Mouse (Mus musculus) midbrain, postnatal 0 days (tissue): ENCODE measurements around the gene Cntn2. TPM values are rescaled to one million over a fixed set of nuclear protein-coding genes. Genes with fewer than 3 reads are reported as not detected.

Experiments
- ATAC-seq: fragments of 200-750 bp; cut with Nextera tagmentation; 2 replicates; pipeline ENCODE4 v1.8.0; 2017; ENCODE audit warnings: moderate number of reproducible peaks, mild to moderate bottlenecking, moderate TSS enrichment, moderate library complexity; ENCODE audit not compliant: low FRiP score
- DNase-seq: peaks from one replicate; pipeline ENCODE4 v3.0.0-alpha.2; 2015; ENCODE audit warnings: low spot score
- H3K27ac ChIP-seq: fragments of 300-500 bp; sonication (generic); 2 replicates; pipeline ENCODE4 v1.5.1; 2014; ENCODE audit warnings: low read depth, mild to moderate bottlenecking, low read length, mixed read lengths
- H3K27me3 ChIP-seq: fragments of 300-500 bp; sonication (generic); 2 replicates; pipeline ENCODE4 v1.6.1; 2014; ENCODE audit warnings: low read length, control low read depth, mixed read lengths; ENCODE audit not compliant: insufficient read depth
- H3K36me3 ChIP-seq: fragments of 300-500 bp; sonication (generic); 2 replicates; pipeline ENCODE4 v1.6.1; 2014; ENCODE audit warnings: low read length, control low read depth, mixed read lengths; ENCODE audit not compliant: insufficient read depth
- H3K4me1 ChIP-seq: fragments of 300-500 bp; sonication (generic); 2 replicates; pipeline ENCODE4 v1.6.1; 2014; ENCODE audit warnings: mild to moderate bottlenecking, control low read depth, antibody characterized with exemption, low read length, mixed read lengths; ENCODE audit not compliant: insufficient read depth
- H3K4me2 ChIP-seq: fragments of 300-500 bp; sonication (generic); 2 replicates; pipeline ENCODE4 v1.6.1; 2014; ENCODE audit warnings: low read depth, mild to moderate bottlenecking, low read length, mixed read lengths; ENCODE audit not compliant: poor library complexity, severe bottlenecking
- H3K4me3 ChIP-seq: fragments of 300-500 bp; sonication (generic); 2 replicates; pipeline ENCODE4 v1.5.1; 2014; ENCODE audit warnings: low read depth, mild to moderate bottlenecking, low read length, moderate library complexity
- H3K9ac ChIP-seq: fragments of 300-500 bp; sonication (generic); replicated peaks from 2 replicates; pipeline ENCODE4 v1.6.1; 2014; ENCODE audit warnings: mild to moderate bottlenecking, low read length, moderate library complexity, mixed read lengths; ENCODE audit not compliant: poor library complexity, severe bottlenecking
- H3K9me3 ChIP-seq: fragments of 300-500 bp; sonication (generic); 2 replicates; pipeline ENCODE4 v1.6.1; 2016; ENCODE audit warnings: low read length, control low read depth
- CTCF ChIP-seq: IDR thresholded peaks from 2 replicates; pipeline ENCODE4 v1.5.1; 2016; ENCODE audit warnings: antibody characterized with exemption, mild to moderate bottlenecking
- WGBS: fragments of 180-500 bp; shearing (Covaris S2); extraction: QIAGEN DNeasy Blood & Tissue Kit; methylation state at CpG from one replicate; pipeline ENCODE4 v1.1.7; 2014; 5-methylcytosine and 5-hydroxymethylcytosine counted together
- polyA plus RNA-seq: library from polyadenylated mRNA; unstranded; fragments of >200 nt; fragmentation: Nextera tagmentation; extraction: Ambion mirVana; gene quantifications from 2 replicates; pipeline ENCODE4 v1.2.1, GENCODE M21; 2015
- total RNA-seq: library from RNA; depleted of rRNA; stranded (reverse); fragments of >200 nt; gene quantifications from 2 replicates; pipeline ENCODE4 v1.2.3, GENCODE M21; 2014

Cntn2 gene
- total and polyA plus RNA-seq, 2 experiments from 2014 or later: 15.6 to 69.2 TPM

- WGBS: 10% methylated on average over 14 of the region's 14 CpGs
- no peak overlapping the region for H3K4me3 ChIP-seq
- H3K27me3 ChIP-seq: no peaks in the 10 kb centered on the region
- no peak overlapping the region for H3K9ac ChIP-seq
- H3K27ac ChIP-seq: peak overlapping the region; percentile 74
- DNase-seq (peak; percentile 38), ATAC-seq (peak; percentile 50; the same call in 1 of the 2 replicates)
- no peak for TF ChIP-seq CTCF
- H3K4me1 ChIP-seq: peaks cover 2% of the 10 kb centered on the region
- H3K9me3 ChIP-seq: no peaks in the 10 kb centered on the region
- H3K36me3 ChIP-seq: peaks cover 8% of the 10 kb centered on the region
- no peak overlapping the region for H3K4me2 ChIP-seq
These were observed 39.1 kb upstream of the Cntn2 start for GRCm38 (mm10) chr1:132581845-132582839.

- no peak overlapping the region for H3K4me3 ChIP-seq
These were observed 37.0 kb upstream of the Cntn2 start for GRCm38 (mm10) chr1:132580063-132580462.

GRCm38 (mm10) chr1:132576845-132577244, 33.8 kb upstream of the Cntn2 start:
- Histone ChIP-seq H3K9me3 (no peaks in the 10 kb centered on the region), H3K4me3 (no peak overlapping the region), H3K27me3 (no peaks in the 10 kb centered on the region), H3K9ac (no peak overlapping the region), H3K4me2 (no peak overlapping the region), H3K4me1 (no peaks in the 10 kb centered on the region), H3K36me3 (peaks cover 35% of the 10 kb centered on the region), H3K27ac (no peak overlapping the region)
- no peak for DNase-seq
- 97% methylated on average over 8 of the region's 8 CpGs for WGBS
- no peak for ATAC-seq
- no peak for TF ChIP-seq CTCF

More at GRCm38 (mm10) chr1:132580063-132580462, 37.0 kb upstream of the Cntn2 start:
- H3K27ac ChIP-seq: no peak overlapping the region
- TF ChIP-seq CTCF: no peak
- DNase-seq (no peak), ATAC-seq (no peak)
- no peak overlapping the region for H3K9ac ChIP-seq
- H3K27me3 ChIP-seq: no peaks in the 10 kb centered on the region
- H3K36me3 ChIP-seq: peaks cover 19% of the 10 kb centered on the region
- 87% methylated on average over 7 of the region's 7 CpGs for WGBS
- H3K9me3 ChIP-seq: no peaks in the 10 kb centered on the region
- H3K4me1 ChIP-seq: no peaks in the 10 kb centered on the region; the same call in none of the 2 replicates
- H3K4me2 ChIP-seq: no peak overlapping the region

GRCm38 (mm10) chr1:132572851-132573250, 29.8 kb upstream of the Cntn2 start:
- H3K9me3 ChIP-seq: no peaks in the 10 kb centered on the region
- H3K36me3 ChIP-seq: peaks cover 43% of the 10 kb centered on the region
- ATAC-seq (no peak), DNase-seq (no peak)
- no peak overlapping the region for H3K9ac ChIP-seq
- no peak overlapping the region for H3K27ac ChIP-seq
- no peak overlapping the region for H3K4me3 ChIP-seq
- 95% methylated on average over 7 of the region's 7 CpGs for whole genome bisulfite sequencing
- no peaks in the 10 kb centered on the region for H3K27me3 ChIP-seq
- H3K4me2 ChIP-seq: no peak overlapping the region
- H3K4me1 ChIP-seq: no peaks in the 10 kb centered on the region
- TF ChIP-seq CTCF: no peak

GRCm38 (mm10) chr1:132571613-132572012, 28.6 kb upstream of the Cntn2 start:
- no peak overlapping the region for H3K9ac ChIP-seq
- no peak overlapping the region for H3K4me2 ChIP-seq
- TF ChIP-seq CTCF: no peak
- no peaks in the 10 kb centered on the region for H3K27me3 ChIP-seq
- DNase-seq: no peak
- H3K36me3 ChIP-seq: peaks cover 35% of the 10 kb centered on the region
- H3K4me1 ChIP-seq: no peaks in the 10 kb centered on the region
- no peak for ATAC-seq
- WGBS: 80% methylated on average over 1 of the region's 1 CpGs
- no peak overlapping the region for H3K4me3 ChIP-seq
- H3K9me3 ChIP-seq: no peaks in the 10 kb centered on the region
- no peak overlapping the region for H3K27ac ChIP-seq

- H3K36me3 ChIP-seq: peaks cover 32% of the 10 kb centered on the region
- ATAC-seq (no peak), DNase-seq (no peak)
- H3K4me2 ChIP-seq: no peak overlapping the region
- H3K27me3 ChIP-seq: no peaks in the 10 kb centered on the region
- WGBS: 95% methylated on average over 8 of the region's 8 CpGs
- H3K9me3 ChIP-seq: no peaks in the 10 kb centered on the region
- H3K9ac ChIP-seq: no peak overlapping the region
- no peaks in the 10 kb centered on the region; the same call in 1 of the 2 replicates for H3K4me1 ChIP-seq
- H3K4me3 ChIP-seq: no peak overlapping the region
- no peak overlapping the region for H3K27ac ChIP-seq
- no peak for TF ChIP-seq CTCF
These were observed 27.9 kb upstream of the Cntn2 start for GRCm38 (mm10) chr1:132570906-132571305.
